Mouse (Mus musculus): Measurements from ENCODE around the gene Exoc6.
"Not testable (repeated sequence)": the region's sequence is repeated elsewhere in the genome, so short reads cannot be mapped to it uniquely, and the experiment has no call there.

Gene Exoc6

GRCm38 (mm10) chr19:37540201-37540600 lies 10.0 kb upstream of the Exoc6 start:
- no peak for DNase-seq

GRCm38 (mm10) chr19:37543537-37544326 lies 6.5 kb upstream of the Exoc6 start:
- no peak for DNase-seq

- no peak for DNase-seq
These were observed 5.7 kb upstream of the Exoc6 start for GRCm38 (mm10) chr19:37544476-37544875.

- DNase-seq: no peak
These were observed 5.0 kb upstream of the Exoc6 start for GRCm38 (mm10) chr19:37545231-37545630.

- no peak for DNase-seq
These were observed 4.5 kb upstream of the Exoc6 start for GRCm38 (mm10) chr19:37545725-37546124.

- no peak for DNase-seq
These were observed 3.4 kb upstream of the Exoc6 start for GRCm38 (mm10) chr19:37546776-37547175.

GRCm38 (mm10) chr19:37551040-37551566 lies 885 bp downstream of the Exoc6 start:
- no peak for DNase-seq

GRCm38 (mm10) chr19:37553376-37554265 lies 3.4 kb downstream of the Exoc6 start:
- DNase-seq: no peak

GRCm38 (mm10) chr19:37554266-37554650 lies 4.0 kb downstream of the Exoc6 start:
- DNase-seq: not testable (repeated sequence)

- no peak for DNase-seq
These were observed 5.8 kb downstream of the Exoc6 start for GRCm38 (mm10) chr19:37555863-37556566.

GRCm38 (mm10) chr19:37557898-37558297 lies 7.7 kb downstream of the Exoc6 start:
- no peak for DNase-seq

- DNase-seq: peak; percentile 18
These were observed 9.3 kb downstream of the Exoc6 start for GRCm38 (mm10) chr19:37559286-37560079.

- no peak for DNase-seq
These were observed 9.8 kb downstream of the Exoc6 start for GRCm38 (mm10) chr19:37560080-37560427.

GRCm38 (mm10) chr19:37561106-37561892 lies 11.1 kb downstream of the Exoc6 start:
- DNase-seq: no peak

- DNase-seq: peak; percentile 18
These were observed 13.5 kb downstream of the Exoc6 start for GRCm38 (mm10) chr19:37563763-37564162.

GRCm38 (mm10) chr19:37565806-37566205 lies 15.6 kb downstream of the Exoc6 start:
- no peak for DNase-seq

GRCm38 (mm10) chr19:37569186-37569754 lies 19.1 kb downstream of the Exoc6 start:
- no peak for DNase-seq

GRCm38 (mm10) chr19:37570966-37571718 lies 20.9 kb downstream of the Exoc6 start:
- DNase-seq: no peak

GRCm38 (mm10) chr19:37574802-37575201 lies 24.6 kb downstream of the Exoc6 start:
- DNase-seq: no peak

GRCm38 (mm10) chr19:37579607-37580006 lies 29.4 kb downstream of the Exoc6 start:
- DNase-seq: no peak
